Mouse (Mus musculus): Measurements from ENCODE around the gene Cdc5l. TPM values are rescaled to one million over a fixed set of nuclear protein-coding genes. Genes with fewer than 3 reads are reported as not detected.
A peak's percentile ranks its signal among the peaks of the same experiment; 100 is the strongest.

Gene Cdc5l
- 84.0 and 84.4 TPM in 2 replicates for polyA plus RNA-seq (2014; fragmentation: Nextera tagmentation; extraction: Ambion mirVana)

DNA sequence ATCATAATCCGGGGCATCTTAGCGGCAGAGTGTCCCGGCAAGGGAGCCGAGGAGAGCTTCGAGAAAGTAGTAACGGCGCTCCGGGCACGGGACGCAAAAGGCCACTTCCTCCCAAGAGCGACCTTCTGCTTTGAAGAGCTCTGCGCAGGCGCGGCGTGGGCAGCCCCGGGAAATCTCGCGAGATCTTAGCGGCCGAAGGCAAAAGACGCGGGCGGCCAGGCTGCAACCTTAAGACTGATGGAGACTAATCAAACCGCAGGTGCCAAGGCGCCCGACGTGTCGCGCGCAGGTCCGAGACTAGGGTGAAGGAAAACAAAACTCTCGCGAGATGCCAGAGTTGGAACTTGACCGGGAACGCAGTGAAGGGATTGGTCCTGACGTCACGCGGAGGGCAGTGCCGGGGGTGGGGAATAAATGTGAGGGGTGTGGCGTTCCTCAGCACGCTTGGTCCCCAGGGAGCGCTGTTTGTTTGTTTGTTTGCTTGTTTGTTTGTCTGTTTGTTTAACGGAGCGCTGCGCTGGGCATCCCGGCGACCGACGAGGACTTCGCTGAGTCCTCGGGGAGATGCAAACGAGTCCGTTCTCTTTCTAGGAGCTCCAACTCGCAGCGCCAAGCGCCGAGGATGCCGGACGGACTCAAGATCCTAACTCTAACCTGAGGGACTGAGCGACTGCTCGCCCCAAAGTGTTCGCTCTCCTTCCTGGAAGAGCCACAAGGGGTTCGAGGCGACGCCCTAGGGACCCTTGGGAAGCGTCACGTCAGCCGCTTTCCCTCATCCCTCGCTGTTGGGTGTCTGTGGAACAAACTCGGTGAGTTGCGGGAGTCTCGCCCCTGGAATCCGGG lies at the start of gene Cdc5l:
Gene Cdc5l (minus strand): TSS at position 319 of the 843 bp plus-strand sequence.
- ATAC-seq (ENCODE audit: insufficient read depth, low FRiP score, low TSS enrichment) (peak; percentile 96), DNase-seq (ENCODE audit: low spot score) (peak; percentile 97)
- WGBS: under 1% methylated on average over 73 of the region's 73 CpGs
- H3K9me3 ChIP-seq (ENCODE audit: control insufficient read depth, low read length): no peaks in the 10 kb centered on the region
- H3K27ac ChIP-seq (ENCODE audit: low read depth, low read length): peak within 1 kb of the TSS; percentile 92
- H3K4me3 ChIP-seq (ENCODE audit: low read depth, low read length): peak within 1 kb of the TSS; percentile 75
- H3K4me2 ChIP-seq (ENCODE audit: low read depth): peak within 1 kb of the TSS; percentile 49
- H3K4me1 ChIP-seq (ENCODE audit: control insufficient read depth, insufficient read depth, low read length): peaks cover 11% of the 10 kb centered on the region
- H3K36me3 ChIP-seq (ENCODE audit: control insufficient read depth, insufficient read depth, low read length): no peaks in the 10 kb centered on the region
- H3K27me3 ChIP-seq (ENCODE audit: control insufficient read depth, insufficient read depth, low read length): no peaks in the 10 kb centered on the region
- peak within 1 kb of the TSS; percentile 86 for H3K9ac ChIP-seq (ENCODE audit: low read length)

DNA sequence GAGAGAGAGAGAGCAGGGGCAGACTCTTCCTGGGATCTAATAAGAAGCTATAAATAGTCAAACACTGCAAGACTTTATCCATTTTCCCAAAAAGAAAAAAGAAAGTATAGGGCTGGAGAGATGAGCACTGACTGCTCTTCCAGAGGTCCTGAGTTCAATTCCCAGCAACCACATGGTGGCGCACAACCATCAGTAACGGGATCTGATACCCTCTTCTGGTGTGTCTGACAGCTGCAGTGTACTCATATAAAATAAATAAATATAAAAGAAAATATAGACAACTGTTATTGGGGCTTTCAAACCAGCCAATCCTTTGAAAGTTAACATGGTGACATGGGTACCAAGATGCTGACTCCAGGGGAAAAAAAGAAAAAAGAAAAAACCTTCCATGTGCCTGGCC lies 46.9 kb upstream of the Cdc5l start:
- H3K27me3 ChIP-seq (ENCODE audit: control insufficient read depth, insufficient read depth, low read length): no peaks in the 10 kb centered on the region
- H3K4me1 ChIP-seq (ENCODE audit: control insufficient read depth, insufficient read depth, low read length): no peaks in the 10 kb centered on the region
- no peak overlapping the region for H3K9ac ChIP-seq (ENCODE audit: low read length)
- no peak overlapping the region for H3K4me2 ChIP-seq (ENCODE audit: low read depth)
- H3K9me3 ChIP-seq (ENCODE audit: control insufficient read depth, low read length): no peaks in the 10 kb centered on the region
- 33% methylated on average over 2 of the region's 2 CpGs for WGBS
- no peaks in the 10 kb centered on the region for H3K36me3 ChIP-seq (ENCODE audit: control insufficient read depth, insufficient read depth, low read length)
- H3K27ac ChIP-seq (ENCODE audit: low read depth, low read length): no peak overlapping the region
- H3K4me3 ChIP-seq (ENCODE audit: low read depth, low read length): no peak overlapping the region
- ATAC-seq (ENCODE audit: insufficient read depth, low FRiP score, low TSS enrichment) (no peak), DNase-seq (ENCODE audit: low spot score) (no peak)

DNA sequence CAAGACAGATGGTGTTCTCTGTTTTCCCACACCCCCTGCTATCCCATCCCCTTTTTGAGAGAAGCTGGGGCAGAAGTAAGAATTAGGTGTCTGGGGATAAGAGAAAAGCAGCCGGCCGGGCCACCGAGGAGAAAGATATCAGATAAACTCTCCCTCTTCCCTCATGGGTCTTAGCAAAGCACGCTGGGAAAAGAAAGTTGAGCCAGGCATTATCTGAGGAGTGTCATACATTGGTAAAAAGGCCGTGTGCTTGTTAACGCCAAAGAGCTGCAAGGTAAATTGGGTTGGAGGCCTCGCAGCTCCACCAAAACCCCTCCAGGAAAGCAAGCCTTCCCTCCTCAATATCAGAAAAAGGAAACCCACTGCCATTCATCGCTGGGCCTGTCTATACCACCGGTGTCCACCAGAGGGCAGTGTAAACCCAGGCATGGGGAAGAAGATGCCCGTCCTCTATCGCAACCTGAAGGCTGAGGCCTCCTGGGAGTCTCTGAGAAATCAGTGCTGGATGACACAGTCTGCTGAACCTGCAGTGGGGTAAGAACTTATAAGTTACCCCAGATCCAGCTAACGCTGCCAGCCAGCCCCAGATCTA lies 44.8 kb upstream of the Cdc5l start:
- ATAC-seq (ENCODE audit: insufficient read depth, low FRiP score, low TSS enrichment) (peak; percentile 54), DNase-seq (ENCODE audit: low spot score) (peak; percentile 86)
- Histone ChIP-seq H3K9ac (ENCODE audit: low read length) (no peak overlapping the region), H3K4me1 (ENCODE audit: control insufficient read depth, insufficient read depth, low read length) (no peaks in the 10 kb centered on the region; the same call in 1 of the 2 replicates), H3K27me3 (ENCODE audit: control insufficient read depth, insufficient read depth, low read length) (0 out of 2 replicates have a peak, but pooled peaks cover 4% of the 10 kb centered on the region), H3K4me2 (ENCODE audit: low read depth) (no peak overlapping the region), H3K4me3 (ENCODE audit: low read depth, low read length) (no peak overlapping the region), H3K27ac (ENCODE audit: low read depth, low read length) (no peak overlapping the region), H3K36me3 (ENCODE audit: control insufficient read depth, insufficient read depth, low read length) (no peaks in the 10 kb centered on the region), H3K9me3 (ENCODE audit: control insufficient read depth, low read length) (no peaks in the 10 kb centered on the region)
- WGBS: 28% methylated on average over 12 of the region's 12 CpGs

DNA sequence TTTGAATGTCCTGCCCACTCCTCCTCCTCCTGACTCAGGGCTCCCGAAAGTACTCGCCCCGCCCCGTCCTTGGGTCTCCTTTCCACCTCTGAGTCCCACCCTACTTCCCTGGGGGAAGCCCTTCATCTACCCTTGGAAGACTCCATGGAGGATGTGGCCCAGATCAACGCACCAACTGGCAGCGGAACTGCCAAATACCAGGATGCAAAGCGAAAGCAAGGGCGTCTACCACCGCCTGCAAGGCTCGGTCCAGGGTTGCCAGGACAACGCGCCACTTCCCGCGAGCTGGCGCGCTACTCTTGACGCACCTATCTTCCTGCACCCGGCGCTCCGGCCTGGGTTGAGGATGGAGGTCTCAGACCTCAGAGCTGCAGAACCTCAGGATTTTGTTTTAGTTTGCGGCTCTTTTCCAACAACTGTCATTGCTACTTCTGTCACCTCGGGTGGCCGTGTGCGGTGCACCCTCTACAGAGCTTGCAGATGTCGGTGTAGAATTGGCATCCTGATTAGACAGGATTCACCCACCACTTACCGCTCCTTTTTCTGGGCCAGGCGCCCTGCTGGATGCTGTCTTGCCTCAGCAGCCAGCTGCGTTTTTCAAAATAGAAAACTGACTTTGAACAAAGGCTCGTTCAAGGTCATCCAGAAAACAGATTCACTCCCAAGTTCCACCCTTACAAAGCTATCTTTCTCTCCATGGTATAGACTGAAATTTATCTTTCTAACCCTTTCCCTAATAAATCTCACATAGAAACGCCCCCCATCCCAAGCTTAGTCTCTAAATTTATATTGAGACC lies 41.3 kb upstream of the Cdc5l start, which contains the start of gene Spats1:
Gene Spats1 (minus strand): TSS at position 747 of the 797 bp plus-strand sequence.
- Histone ChIP-seq H3K9me3 (ENCODE audit: control insufficient read depth, low read length) (no peaks in the 10 kb centered on the region), H3K4me1 (ENCODE audit: control insufficient read depth, insufficient read depth, low read length) (no peaks in the 10 kb centered on the region; the same call in 1 of the 2 replicates), H3K9ac (ENCODE audit: low read length) (peak within 1 kb of the TSS; percentile 57), H3K4me2 (ENCODE audit: low read depth) (peak within 1 kb of the TSS; percentile 67), H3K36me3 (ENCODE audit: control insufficient read depth, insufficient read depth, low read length) (no peaks in the 10 kb centered on the region), H3K27ac (ENCODE audit: low read depth, low read length) (no peak within 1 kb of the TSS), H3K27me3 (ENCODE audit: control insufficient read depth, insufficient read depth, low read length) (0 out of 2 replicates have a peak, but pooled peaks cover 4% of the 10 kb centered on the region), H3K4me3 (ENCODE audit: low read depth, low read length) (peak within 1 kb of the TSS; percentile 34)
- ATAC-seq (ENCODE audit: insufficient read depth, low FRiP score, low TSS enrichment): peak; percentile 74
- 8% methylated on average over 30 of the region's 30 CpGs for WGBS
- DNase-seq (ENCODE audit: low spot score): peak; percentile 71

DNA sequence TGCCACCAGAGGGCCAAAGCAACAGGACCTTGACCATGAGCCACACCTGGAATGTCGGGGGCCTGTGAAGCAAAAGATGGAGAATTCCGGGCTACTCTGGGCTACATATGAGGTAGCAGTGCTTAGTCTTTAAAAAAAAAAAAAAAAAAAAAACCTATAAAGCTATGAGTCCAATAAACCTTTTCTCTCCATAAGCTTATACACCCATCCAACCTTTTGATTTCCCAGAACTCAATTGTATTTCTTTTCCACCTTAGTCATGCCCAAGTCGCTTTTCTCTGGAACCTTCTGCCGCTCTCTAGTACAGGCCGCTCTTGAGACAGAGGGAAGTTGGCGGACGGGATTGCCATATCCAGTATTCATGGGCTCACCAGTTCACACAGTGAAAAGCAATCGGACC lies 40.6 kb upstream of the Cdc5l start:
- DNase-seq (ENCODE audit: low spot score) (no peak), ATAC-seq (ENCODE audit: insufficient read depth, low FRiP score, low TSS enrichment) (0 out of 2 replicates have a peak, but pooled peaks have one; percentile 20)
- H3K9ac ChIP-seq (ENCODE audit: low read length): peak overlapping the region; percentile 57; the same call in 1 of the 2 replicates
- H3K4me1 ChIP-seq (ENCODE audit: control insufficient read depth, insufficient read depth, low read length): no peaks in the 10 kb centered on the region; the same call in 1 of the 2 replicates
- H3K4me2 ChIP-seq (ENCODE audit: low read depth): peak overlapping the region; percentile 67
- H3K27ac ChIP-seq (ENCODE audit: low read depth, low read length): no peak overlapping the region
- H3K27me3 ChIP-seq (ENCODE audit: control insufficient read depth, insufficient read depth, low read length): 0 out of 2 replicates have a peak, but pooled peaks cover 4% of the 10 kb centered on the region
- H3K36me3 ChIP-seq (ENCODE audit: control insufficient read depth, insufficient read depth, low read length): no peaks in the 10 kb centered on the region
- WGBS: 71% methylated on average over 8 of the region's 8 CpGs
- peak overlapping the region; percentile 34 for H3K4me3 ChIP-seq (ENCODE audit: low read depth, low read length)
- no peaks in the 10 kb centered on the region for H3K9me3 ChIP-seq (ENCODE audit: control insufficient read depth, low read length)

DNA sequence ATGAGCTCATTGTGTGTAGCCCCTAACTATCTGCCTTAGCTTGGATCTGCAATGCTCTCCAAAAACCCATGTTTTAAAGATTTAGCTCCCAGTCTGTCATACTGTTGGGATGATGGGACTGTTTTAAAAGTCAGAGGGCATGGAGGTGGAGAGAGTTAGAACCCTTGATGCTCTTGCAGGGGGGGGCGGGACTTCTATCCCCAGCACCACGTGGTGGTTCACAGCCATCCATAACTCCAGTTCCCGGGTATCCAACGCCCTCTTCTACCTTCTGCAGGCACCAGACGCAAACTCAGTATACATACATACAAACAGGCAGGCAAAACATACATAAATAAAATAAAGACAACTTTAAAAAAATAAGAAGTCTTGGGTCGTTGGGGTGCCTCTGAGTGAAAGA lies 40.1 kb upstream of the Cdc5l start:
- WGBS: 80% methylated on average over 6 of the region's 6 CpGs
- H3K4me3 ChIP-seq (ENCODE audit: low read depth, low read length): no peak overlapping the region
- DNase-seq (ENCODE audit: low spot score) (no peak), ATAC-seq (ENCODE audit: insufficient read depth, low FRiP score, low TSS enrichment) (no peak)
- H3K4me1 ChIP-seq (ENCODE audit: control insufficient read depth, insufficient read depth, low read length): no peaks in the 10 kb centered on the region; the same call in 1 of the 2 replicates
- no peak overlapping the region for H3K9ac ChIP-seq (ENCODE audit: low read length)
- no peaks in the 10 kb centered on the region for H3K36me3 ChIP-seq (ENCODE audit: control insufficient read depth, insufficient read depth, low read length)
- H3K4me2 ChIP-seq (ENCODE audit: low read depth): no peak overlapping the region
- H3K27me3 ChIP-seq (ENCODE audit: control insufficient read depth, insufficient read depth, low read length): 0 out of 2 replicates have a peak, but pooled peaks cover 4% of the 10 kb centered on the region
- no peak overlapping the region for H3K27ac ChIP-seq (ENCODE audit: low read depth, low read length)
- H3K9me3 ChIP-seq (ENCODE audit: control insufficient read depth, low read length): no peaks in the 10 kb centered on the region

DNA sequence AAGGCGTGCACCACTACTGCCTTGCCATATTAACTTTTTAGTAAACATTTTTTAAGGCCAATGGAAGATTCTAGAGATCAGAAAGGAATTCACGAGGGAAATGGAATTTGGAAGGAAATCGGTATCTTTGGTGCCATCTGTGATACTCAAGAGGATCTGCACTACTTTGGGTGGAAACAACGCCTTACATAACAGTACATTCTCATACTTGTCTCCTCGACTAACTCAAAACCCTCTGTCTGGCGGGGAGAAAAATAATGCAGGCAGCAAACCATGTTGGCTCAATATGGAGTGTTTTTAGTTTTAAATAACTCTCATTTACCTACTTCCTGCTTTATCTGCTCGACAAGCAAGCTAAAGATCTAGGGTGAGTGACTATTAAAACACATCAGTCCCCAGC lies 37.2 kb upstream of the Cdc5l start:
- Histone ChIP-seq H3K9ac (ENCODE audit: low read length) (no peak overlapping the region), H3K4me2 (ENCODE audit: low read depth) (no peak overlapping the region), H3K4me3 (ENCODE audit: low read depth, low read length) (no peak overlapping the region), H3K9me3 (ENCODE audit: control insufficient read depth, low read length) (no peaks in the 10 kb centered on the region), H3K27ac (ENCODE audit: low read depth, low read length) (no peak overlapping the region), H3K27me3 (ENCODE audit: control insufficient read depth, insufficient read depth, low read length) (0 out of 2 replicates have a peak, but pooled peaks cover 4% of the 10 kb centered on the region), H3K4me1 (ENCODE audit: control insufficient read depth, insufficient read depth, low read length) (no peaks in the 10 kb centered on the region; the same call in 1 of the 2 replicates), H3K36me3 (ENCODE audit: control insufficient read depth, insufficient read depth, low read length) (no peaks in the 10 kb centered on the region)
- WGBS: 83% methylated on average over 7 of the region's 7 CpGs
- no peak for ATAC-seq (ENCODE audit: insufficient read depth, low FRiP score, low TSS enrichment)
- DNase-seq (ENCODE audit: low spot score): no peak

DNA sequence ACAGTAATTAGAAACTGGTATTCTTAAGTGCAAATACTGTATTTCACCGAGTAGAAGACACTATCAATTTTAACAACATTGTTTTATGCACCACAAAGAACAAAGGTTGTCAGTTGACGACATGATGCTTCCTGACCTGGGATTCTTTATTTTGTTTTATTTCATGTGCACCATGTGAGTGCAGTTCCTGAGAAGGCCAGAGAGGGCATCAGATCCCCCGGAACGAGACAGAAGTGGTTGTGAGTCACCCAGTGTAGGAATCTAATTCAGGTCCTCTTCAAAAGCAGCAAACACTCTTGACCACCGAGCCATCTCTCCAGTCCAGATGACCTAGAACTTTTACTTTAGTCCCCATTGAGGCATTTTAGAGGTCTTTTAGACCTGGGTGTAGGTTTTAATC lies 34.8 kb upstream of the Cdc5l start:
- DNase-seq (ENCODE audit: low spot score) (no peak), ATAC-seq (ENCODE audit: insufficient read depth, low FRiP score, low TSS enrichment) (no peak)
- 79% methylated on average over 5 of the region's 5 CpGs for WGBS
- no peak overlapping the region for H3K4me2 ChIP-seq (ENCODE audit: low read depth)
- H3K4me3 ChIP-seq (ENCODE audit: low read depth, low read length): no peak overlapping the region
- H3K36me3 ChIP-seq (ENCODE audit: control insufficient read depth, insufficient read depth, low read length): no peaks in the 10 kb centered on the region
- H3K4me1 ChIP-seq (ENCODE audit: control insufficient read depth, insufficient read depth, low read length): no peaks in the 10 kb centered on the region
- H3K27ac ChIP-seq (ENCODE audit: low read depth, low read length): no peak overlapping the region
- no peak overlapping the region for H3K9ac ChIP-seq (ENCODE audit: low read length)
- no peaks in the 10 kb centered on the region for H3K9me3 ChIP-seq (ENCODE audit: control insufficient read depth, low read length)
- no peaks in the 10 kb centered on the region for H3K27me3 ChIP-seq (ENCODE audit: control insufficient read depth, insufficient read depth, low read length)

Measured in neural tube, embryonic 11.5 days (tissue).